Mouse (Mus musculus) forebrain, embryonic 10.5 days (tissue): ENCODE measurements at regions not wholly inside any gene's neighbourhood (a gene's known extent, or its start where the extent isn't known, plus 50 kb on each side); places are given as distances from the start of the nearest gene placed in this dataset.

Source experiments
- DNase-seq: peaks from one replicate; pipeline ENCODE4 v3.0.0-alpha.2; 2017; ENCODE audit warnings: low spot score; ENCODE audit errors: extremely low spot score
- H3K27ac ChIP-seq: fragments of 300-500 bp; sonication (generic); 2 replicates; pipeline ENCODE4 v1.5.1; 2016; ENCODE audit warnings: mild to moderate bottlenecking
- H3K27me3 ChIP-seq: fragments of 300-500 bp; sonication (generic); 2 replicates; pipeline ENCODE4 v1.6.1; 2016; ENCODE audit warnings: mild to moderate bottlenecking; ENCODE audit not compliant: poor library complexity, severe bottlenecking
- H3K36me3 ChIP-seq: fragments of 300-500 bp; sonication (generic); replicated peaks from 2 replicates; pipeline ENCODE4 v1.6.1; 2016; ENCODE audit warnings: mild to moderate bottlenecking, moderate library complexity
- H3K4me1 ChIP-seq: fragments of 300-500 bp; sonication (generic); 2 replicates; pipeline ENCODE4 v1.6.1; 2016
- H3K4me3 ChIP-seq: fragments of 300-500 bp; sonication (generic); 2 replicates; pipeline ENCODE4 v1.5.1; 2016; ENCODE audit warnings: mild to moderate bottlenecking, moderate library complexity
- H3K9me3 ChIP-seq: fragments of 300-500 bp; sonication (generic); 2 replicates; pipeline ENCODE4 v1.6.1; 2016; ENCODE audit warnings: mild to moderate bottlenecking, moderate library complexity
- WGBS: fragments of 180-500 bp; shearing (Covaris S2); methylation state at CpG from one replicate; pipeline ENCODE4 v1.1.7; 2016; 5-methylcytosine and 5-hydroxymethylcytosine counted together

- DNase-seq = no peak
- H3K4me3 ChIP-seq = no peak overlapping the region
- no peak overlapping the region for H3K27ac ChIP-seq
- WGBS = 96% methylated on average over 4 of the region's 4 CpGs
- H3K9me3 ChIP-seq = no peaks in the 10 kb centered on the region
- no peaks in the 10 kb centered on the region for H3K4me1 ChIP-seq
- H3K36me3 ChIP-seq = no peaks in the 10 kb centered on the region
- H3K27me3 ChIP-seq = no peaks in the 10 kb centered on the region
Observed at GRCm38 (mm10) chr3:147542285-147542684, 690.1 kb downstream of the Ttll7 start.

DNA sequence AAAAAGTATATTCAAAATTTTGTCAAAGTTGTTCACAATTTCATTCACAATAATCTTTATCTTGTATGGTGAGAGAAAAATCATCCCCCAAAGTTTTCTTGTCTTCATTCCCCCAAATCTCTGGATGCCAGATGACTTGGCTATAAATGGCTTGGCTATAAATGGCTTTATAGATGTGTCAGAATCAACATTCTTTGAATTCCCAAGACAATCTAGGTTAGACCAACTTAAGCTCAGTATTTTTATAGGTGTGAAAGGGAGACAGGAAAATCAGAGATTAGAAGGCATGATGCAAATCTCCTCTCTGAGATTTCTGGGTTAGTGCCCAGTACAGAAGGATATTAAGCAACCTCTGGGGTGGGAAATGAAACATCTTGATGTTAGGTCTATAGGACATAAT lies 685.4 kb downstream of the Ttll7 start:
- no peak for DNase-seq
- H3K27me3 ChIP-seq = no peaks in the 10 kb centered on the region
- H3K4me3 ChIP-seq = no peak overlapping the region
- H3K36me3 ChIP-seq = no peaks in the 10 kb centered on the region
- no peak overlapping the region for H3K27ac ChIP-seq
- no peaks in the 10 kb centered on the region for H3K4me1 ChIP-seq
- no peaks in the 10 kb centered on the region for H3K9me3 ChIP-seq

- no peak for DNase-seq
- WGBS = 48% methylated on average over 2 of the region's 2 CpGs
- H3K4me1 ChIP-seq = peaks cover 6% of the 10 kb centered on the region; the same call in 1 of the 2 replicates
- no peaks in the 10 kb centered on the region for H3K36me3 ChIP-seq
- H3K4me3 ChIP-seq = no peak overlapping the region
- H3K27ac ChIP-seq = no peak overlapping the region
- no peaks in the 10 kb centered on the region for H3K27me3 ChIP-seq
- H3K9me3 ChIP-seq = no peaks in the 10 kb centered on the region
Observed at GRCm38 (mm10) chr3:147532196-147532595, 680.0 kb downstream of the Ttll7 start.

GRCm38 (mm10) chr3:147531608-147532180 lies 679.5 kb downstream of the Ttll7 start:
- H3K36me3 ChIP-seq = no peaks in the 10 kb centered on the region
- H3K9me3 ChIP-seq = no peaks in the 10 kb centered on the region
- 60% methylated on average over 6 of the region's 6 CpGs for WGBS
- no peaks in the 10 kb centered on the region for H3K27me3 ChIP-seq
- no peak overlapping the region for H3K4me3 ChIP-seq
- DNase-seq = no peak
- H3K4me1 ChIP-seq = peaks cover 6% of the 10 kb centered on the region; the same call in 1 of the 2 replicates
- no peak overlapping the region for H3K27ac ChIP-seq
